Mouse (Mus musculus) limb, embryonic 13.5 days (tissue): ENCODE data around the gene Ccdc157. TPM values are rescaled to one million over a fixed set of nuclear protein-coding genes. Genes with fewer than 3 reads are reported as not detected.
A peak's percentile ranks its signal among the peaks of the same experiment; 100 is the strongest.

Experiments used
- ATAC-seq: fragments of 200-750 bp; cut with Nextera tagmentation; 2 replicates; pipeline ENCODE4 v1.8.0; 2017; ENCODE audit warnings: low read depth, moderate number of reproducible peaks, moderate TSS enrichment; ENCODE audit not compliant: low FRiP score
- H3K27ac ChIP-seq: fragments of 300-500 bp; sonication (generic); 2 replicates; pipeline ENCODE4 v1.5.1; 2015; ENCODE audit warnings: inconsistent platforms, mild to moderate bottlenecking, moderate library complexity
- H3K27me3 ChIP-seq: fragments of 300-500 bp; sonication (generic); 2 replicates; pipeline ENCODE4 v1.6.1; 2015; ENCODE audit warnings: mild to moderate bottlenecking, inconsistent platforms
- H3K36me3 ChIP-seq: fragments of 300-500 bp; sonication (generic); 2 replicates; pipeline ENCODE4 v1.6.1; 2015; ENCODE audit warnings: inconsistent platforms, mild to moderate bottlenecking, moderate library complexity
- H3K4me1 ChIP-seq: fragments of 300-500 bp; sonication (generic); 2 replicates; pipeline ENCODE4 v1.6.1; 2015; ENCODE audit warnings: inconsistent platforms
- H3K4me2 ChIP-seq: fragments of 300-500 bp; sonication (generic); replicated peaks from 2 replicates; pipeline ENCODE4 v1.6.1; 2015; ENCODE audit warnings: inconsistent platforms, mild to moderate bottlenecking, moderate library complexity
- H3K4me3 ChIP-seq: fragments of 300-500 bp; sonication (generic); 2 replicates; pipeline ENCODE4 v1.5.1; 2015; ENCODE audit warnings: moderate library complexity, mild to moderate bottlenecking, inconsistent platforms
- H3K9ac ChIP-seq: fragments of 300-500 bp; sonication (generic); 2 replicates; pipeline ENCODE4 v1.6.1; 2015; ENCODE audit warnings: mild to moderate bottlenecking, inconsistent platforms
- H3K9me3 ChIP-seq: fragments of 300-500 bp; sonication (generic); 2 replicates; pipeline ENCODE4 v1.6.1; 2016; ENCODE audit warnings: inconsistent platforms
- WGBS: fragments of 180-500 bp; shearing (Covaris S2); methylation state at CpG from one replicate; pipeline ENCODE4 v1.1.7; 2015; 5-methylcytosine and 5-hydroxymethylcytosine counted together
- polyA plus RNA-seq: library from polyadenylated mRNA; unstranded; fragments of >200 nt; fragmentation: Nextera tagmentation; extraction: Ambion mirVana; gene quantifications from 2 replicates; pipeline ENCODE4 v1.2.1, GENCODE M21; 2015

The Ccdc157 gene
- 9.5 and 10.3 TPM in 2 replicates for polyA plus RNA-seq

DNA sequence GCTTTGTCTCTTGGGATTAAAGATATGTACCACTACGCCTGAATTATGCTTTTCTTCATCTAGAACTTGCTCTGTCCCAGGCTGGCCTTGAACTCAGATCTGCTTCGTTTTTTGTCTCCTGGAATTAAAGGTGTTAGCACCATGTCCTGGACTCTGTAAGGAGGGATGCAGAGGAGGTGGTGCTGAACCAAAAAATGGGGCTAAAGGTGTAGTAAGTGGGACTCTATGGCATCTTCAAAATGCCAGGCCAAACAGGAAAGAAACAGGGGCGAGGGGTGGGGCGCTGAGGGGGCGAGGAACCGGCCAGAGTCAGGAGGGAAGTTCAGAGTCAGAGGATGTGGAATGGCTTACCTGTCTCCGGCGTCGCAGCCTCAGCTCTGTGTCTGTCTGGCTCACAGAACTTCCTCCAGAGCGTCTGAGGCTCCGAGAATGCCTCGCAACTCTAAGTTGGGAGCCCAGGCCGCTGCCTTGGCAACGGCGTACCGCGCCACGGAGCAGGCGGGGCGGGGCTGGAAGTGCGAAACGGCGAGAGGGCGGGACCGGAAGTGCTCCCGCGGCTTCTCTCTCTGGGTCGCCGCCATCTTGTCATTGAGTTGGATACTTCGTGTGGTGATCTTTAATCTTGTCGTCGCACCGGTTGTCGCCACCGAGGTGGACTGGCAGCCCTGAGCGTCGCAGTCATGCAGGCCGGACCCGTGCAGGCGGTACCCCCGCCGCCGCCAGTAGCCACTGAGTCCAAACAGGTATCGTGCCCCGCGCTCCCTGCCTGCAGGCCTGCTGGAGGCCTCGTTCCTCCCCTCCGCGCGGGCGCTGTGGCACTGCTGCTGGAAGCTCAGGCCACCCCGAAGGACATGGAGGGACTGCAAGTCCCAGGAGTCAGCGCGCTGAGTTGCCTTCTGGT is at the start of gene Ccdc157, which contains the start of gene Sf3a1:
Ccdc157 (minus strand) TSS at position 486 of the 901 bp plus-strand sequence.
Sf3a1 (plus strand) TSS at position 543 of the 901 bp plus-strand sequence.
- peak within 1 kb of the TSS; percentile 69; the same call in 1 of the 2 replicates for H3K27ac ChIP-seq
- whole genome bisulfite sequencing, result 1% methylated on average over 54 of the region's 54 CpGs
- H3K4me1 ChIP-seq, result peaks cover 46% of the 10 kb centered on the region
- no peaks in the 10 kb centered on the region for H3K9me3 ChIP-seq
- ATAC-seq, result peak; percentile 97
- no peaks in the 10 kb centered on the region for H3K27me3 ChIP-seq
- H3K4me2 ChIP-seq, result peak within 1 kb of the TSS; percentile 87
- peaks cover 40% of the 10 kb centered on the region for H3K36me3 ChIP-seq
- H3K9ac ChIP-seq, result peak within 1 kb of the TSS; percentile 81
- H3K4me3 ChIP-seq, result peak within 1 kb of the TSS; percentile 75

DNA sequence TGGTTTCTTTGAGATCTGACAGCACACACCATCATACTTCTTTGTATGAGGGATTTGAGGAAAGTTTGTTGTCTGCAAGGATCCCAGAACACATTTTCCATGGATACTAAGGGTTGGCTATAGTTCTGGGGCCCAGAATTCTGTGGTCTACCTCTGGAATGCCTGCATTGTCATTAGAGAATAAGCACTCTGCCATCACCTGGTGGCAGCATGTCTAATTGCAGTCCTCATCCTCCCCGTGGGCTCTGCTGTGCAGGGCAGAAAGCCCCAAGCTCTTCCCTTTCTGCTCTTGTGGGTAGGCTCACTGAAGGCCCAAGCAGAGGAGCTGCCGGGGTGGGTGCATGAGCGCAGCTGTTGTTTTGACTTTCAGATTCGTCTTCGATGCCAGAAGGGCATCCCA is 49.5 kb upstream of the Ccdc157 start:
- no peak overlapping the region for H3K9ac ChIP-seq
- H3K27me3 ChIP-seq, result no peaks in the 10 kb centered on the region
- H3K4me1 ChIP-seq, result no peaks in the 10 kb centered on the region
- 79% methylated on average over 5 of the region's 5 CpGs for WGBS
- no peak for ATAC-seq
- H3K4me2 ChIP-seq, result no peak overlapping the region
- H3K27ac ChIP-seq, result no peak overlapping the region
- no peaks in the 10 kb centered on the region for H3K9me3 ChIP-seq
- H3K4me3 ChIP-seq, result no peak overlapping the region
- peaks cover 86% of the 10 kb centered on the region for H3K36me3 ChIP-seq

DNA sequence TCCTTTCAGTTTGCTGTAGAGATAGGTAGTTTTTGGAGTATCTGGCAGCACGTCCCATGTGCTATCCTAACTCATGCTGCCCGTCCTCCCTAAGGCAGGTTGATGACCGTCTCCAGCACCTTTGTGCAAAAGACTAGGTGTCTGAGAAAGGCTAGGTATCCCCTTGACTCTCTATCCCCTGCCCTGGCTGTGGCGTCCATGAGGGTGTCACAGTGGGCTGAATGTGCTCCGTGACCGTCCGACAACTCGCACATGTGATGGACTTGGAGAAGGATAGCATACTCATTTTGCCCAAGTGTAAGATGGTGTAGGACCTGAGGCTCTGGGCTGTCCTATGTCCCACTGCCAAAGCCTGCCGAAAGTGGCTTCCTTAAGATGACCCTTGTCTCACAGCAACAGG is 47.6 kb upstream of the Ccdc157 start:
- H3K27me3 ChIP-seq, result no peaks in the 10 kb centered on the region
- 93% methylated on average over 9 of the region's 9 CpGs for WGBS
- H3K36me3 ChIP-seq, result peaks cover 67% of the 10 kb centered on the region
- H3K4me3 ChIP-seq, result no peak overlapping the region
- H3K4me1 ChIP-seq, result 0 out of 2 replicates have a peak, but pooled peaks cover 4% of the 10 kb centered on the region
- H3K27ac ChIP-seq, result no peak overlapping the region
- no peak for ATAC-seq
- H3K9ac ChIP-seq, result no peak overlapping the region
- no peak overlapping the region for H3K4me2 ChIP-seq
- no peaks in the 10 kb centered on the region for H3K9me3 ChIP-seq

DNA sequence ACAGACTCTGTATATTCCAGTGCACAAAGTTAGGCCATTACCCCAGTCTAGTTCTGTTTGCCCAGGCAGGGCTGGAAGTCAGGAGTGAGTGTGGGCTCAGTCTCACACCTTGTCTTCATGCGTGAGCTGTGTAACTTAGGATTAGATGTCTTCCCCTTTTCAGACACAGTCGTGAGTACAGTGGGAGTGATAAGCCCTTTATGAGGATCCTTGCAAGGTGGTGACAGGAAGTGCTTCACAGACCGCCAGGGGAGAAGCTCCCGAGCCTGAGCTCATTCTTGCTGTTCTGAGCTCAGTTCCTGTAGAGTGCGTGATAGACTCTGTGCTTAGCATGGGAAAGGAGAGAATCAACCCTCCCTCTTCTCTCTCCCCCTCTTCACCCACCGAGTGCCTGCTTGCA is 46.5 kb upstream of the Ccdc157 start:
- H3K36me3 ChIP-seq, result peaks cover 56% of the 10 kb centered on the region

DNA sequence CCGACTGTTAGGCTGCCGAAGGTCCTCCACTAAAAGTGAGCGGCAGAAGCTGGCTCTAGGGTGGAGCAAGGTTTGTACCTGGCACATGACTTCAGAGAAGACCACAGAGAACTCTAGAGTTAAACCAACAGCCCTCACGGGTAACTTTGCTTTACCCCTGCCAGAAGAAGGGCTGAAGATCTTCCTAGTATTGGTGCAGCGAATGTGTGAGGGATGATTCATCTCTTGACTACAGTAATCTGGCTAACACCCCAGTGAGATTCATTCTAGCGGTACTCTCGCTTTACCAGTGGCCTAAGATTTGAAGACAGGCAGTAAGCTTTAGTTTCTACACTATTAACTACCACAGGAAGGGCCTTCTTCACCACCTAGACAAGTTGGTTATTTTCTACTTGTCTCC is 45.9 kb upstream of the Ccdc157 start:
- H3K9me3 ChIP-seq, result no peaks in the 10 kb centered on the region
- WGBS, result 94% methylated on average over 7 of the region's 7 CpGs
- ATAC-seq, result no peak
- H3K4me2 ChIP-seq, result no peak overlapping the region
- H3K4me1 ChIP-seq, result peaks cover 6% of the 10 kb centered on the region; the same call in 1 of the 2 replicates
- peaks cover 52% of the 10 kb centered on the region for H3K36me3 ChIP-seq
- no peak overlapping the region for H3K9ac ChIP-seq
- no peak overlapping the region for H3K4me3 ChIP-seq
- no peaks in the 10 kb centered on the region for H3K27me3 ChIP-seq
- no peak overlapping the region for H3K27ac ChIP-seq

More for the DNA sequence above, 46.5 kb upstream of the Ccdc157 start:
- no peak for ATAC-seq
- H3K27me3 ChIP-seq, result no peaks in the 10 kb centered on the region
- no peak overlapping the region for H3K9ac ChIP-seq
- H3K9me3 ChIP-seq, result no peaks in the 10 kb centered on the region
- H3K4me2 ChIP-seq, result no peak overlapping the region
- no peak overlapping the region for H3K27ac ChIP-seq
- 63% methylated on average over 6 of the region's 6 CpGs for WGBS
- peaks cover 6% of the 10 kb centered on the region; the same call in 1 of the 2 replicates for H3K4me1 ChIP-seq
- no peak overlapping the region for H3K4me3 ChIP-seq

DNA sequence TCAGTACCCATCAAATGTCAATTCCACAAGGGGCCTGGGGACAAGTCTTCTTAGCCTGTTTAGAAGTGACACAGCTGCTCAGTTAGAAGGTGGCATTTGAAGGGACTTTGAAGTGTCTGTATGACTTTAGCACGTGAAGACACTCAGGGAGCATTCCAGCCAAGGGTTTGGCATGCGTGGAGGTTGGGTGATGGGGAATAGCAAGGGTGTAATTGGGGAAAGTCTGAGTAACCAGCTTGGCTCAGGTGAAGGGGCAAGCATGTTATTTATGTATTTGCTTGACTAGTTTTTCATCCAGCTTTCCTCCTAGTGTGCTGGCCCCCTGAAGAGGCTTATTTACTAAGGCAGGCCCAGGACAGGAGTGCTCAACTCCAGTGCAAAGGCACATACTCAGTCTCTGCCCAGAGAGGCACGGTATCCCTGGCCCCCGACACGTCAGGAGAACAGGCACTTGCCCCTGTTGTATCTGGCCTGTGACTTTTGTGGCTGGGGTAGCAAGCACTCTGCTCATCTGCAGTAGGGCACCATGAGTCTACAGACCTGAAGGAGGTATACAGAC is 45.1 kb upstream of the Ccdc157 start:
- ATAC-seq, result no peak

DNA sequence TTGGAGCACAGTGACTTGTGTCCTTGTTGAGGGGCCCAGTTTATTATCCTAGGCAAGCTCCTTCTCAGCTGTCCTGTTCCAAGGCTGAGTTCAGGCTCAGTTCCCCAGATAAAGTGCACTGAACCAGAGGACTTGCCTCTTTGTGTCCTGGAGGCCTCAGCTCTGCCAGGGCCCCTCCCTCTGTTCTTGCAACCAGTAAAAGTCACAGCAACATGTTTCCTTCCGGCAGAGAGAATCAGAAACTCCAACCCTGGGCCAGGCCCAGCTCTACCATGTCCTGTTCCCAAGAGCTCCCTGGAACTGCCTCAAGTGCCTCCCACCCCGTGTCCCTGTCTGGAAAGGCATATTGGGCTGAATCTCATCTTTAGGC is 43.6 kb upstream of the Ccdc157 start:
- no peak overlapping the region for H3K27ac ChIP-seq
- 57% methylated on average over 2 of the region's 2 CpGs for WGBS

More for the DNA sequence above, 45.1 kb upstream of the Ccdc157 start:
- Histone ChIP-seq H3K9ac (no peak overlapping the region), H3K4me3 (no peak overlapping the region), H3K27ac (no peak overlapping the region), H3K4me1 (peaks cover 6% of the 10 kb centered on the region; the same call in 1 of the 2 replicates), H3K36me3 (peaks cover 46% of the 10 kb centered on the region), H3K9me3 (no peaks in the 10 kb centered on the region), H3K4me2 (no peak overlapping the region), H3K27me3 (no peaks in the 10 kb centered on the region)
- 79% methylated on average over 5 of the region's 5 CpGs for WGBS

DNA sequence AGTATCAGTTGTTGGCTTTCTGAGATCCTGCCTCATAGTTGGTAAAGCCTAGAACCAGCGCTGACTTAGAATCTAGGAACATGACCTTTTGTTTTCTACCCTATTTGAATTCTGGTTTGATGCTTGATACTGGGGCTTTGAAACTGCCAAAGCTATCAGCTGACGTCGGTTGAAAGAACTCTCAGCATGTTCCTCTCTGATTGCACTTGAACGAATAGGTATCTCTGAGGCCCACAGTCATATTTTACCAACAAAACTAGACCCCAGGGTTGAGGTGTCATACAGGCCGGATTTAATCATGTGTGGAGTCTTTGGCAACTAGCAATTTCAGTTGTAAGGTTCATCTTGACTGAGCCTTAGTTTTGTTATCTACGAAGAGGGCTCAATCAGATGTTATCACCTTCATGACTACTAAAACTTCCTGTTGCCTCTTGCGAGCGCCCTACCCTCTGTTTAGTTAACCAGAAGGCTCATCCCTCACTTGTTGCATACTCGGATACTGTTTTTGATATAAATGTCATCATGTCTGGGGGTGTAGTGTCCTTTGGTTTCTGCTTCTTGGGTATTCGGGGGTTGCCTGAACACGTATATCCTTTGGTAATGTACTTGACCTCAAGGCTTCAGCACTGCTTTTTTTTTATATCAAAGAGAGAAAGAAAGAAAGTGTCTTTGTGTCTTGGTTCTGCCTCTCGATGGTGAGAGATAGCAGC is 43.1 kb upstream of the Ccdc157 start:
- Histone ChIP-seq H3K9ac (no peak overlapping the region), H3K27ac (no peak overlapping the region), H3K4me1 (peaks cover 11% of the 10 kb centered on the region; the same call in 1 of the 2 replicates), H3K4me3 (no peak overlapping the region), H3K4me2 (no peak overlapping the region), H3K9me3 (no peaks in the 10 kb centered on the region), H3K27me3 (no peaks in the 10 kb centered on the region), H3K36me3 (peaks cover 28% of the 10 kb centered on the region)
- WGBS, result 83% methylated on average over 12 of the region's 12 CpGs
- no peak for ATAC-seq

More for the DNA sequence above, 43.6 kb upstream of the Ccdc157 start:
- Histone ChIP-seq H3K36me3 (peaks cover 33% of the 10 kb centered on the region), H3K9me3 (no peaks in the 10 kb centered on the region), H3K4me2 (no peak overlapping the region), H3K4me3 (no peak overlapping the region), H3K9ac (no peak overlapping the region), H3K4me1 (peaks cover 11% of the 10 kb centered on the region; the same call in 1 of the 2 replicates), H3K27me3 (no peaks in the 10 kb centered on the region)
- ATAC-seq, result no peak

DNA sequence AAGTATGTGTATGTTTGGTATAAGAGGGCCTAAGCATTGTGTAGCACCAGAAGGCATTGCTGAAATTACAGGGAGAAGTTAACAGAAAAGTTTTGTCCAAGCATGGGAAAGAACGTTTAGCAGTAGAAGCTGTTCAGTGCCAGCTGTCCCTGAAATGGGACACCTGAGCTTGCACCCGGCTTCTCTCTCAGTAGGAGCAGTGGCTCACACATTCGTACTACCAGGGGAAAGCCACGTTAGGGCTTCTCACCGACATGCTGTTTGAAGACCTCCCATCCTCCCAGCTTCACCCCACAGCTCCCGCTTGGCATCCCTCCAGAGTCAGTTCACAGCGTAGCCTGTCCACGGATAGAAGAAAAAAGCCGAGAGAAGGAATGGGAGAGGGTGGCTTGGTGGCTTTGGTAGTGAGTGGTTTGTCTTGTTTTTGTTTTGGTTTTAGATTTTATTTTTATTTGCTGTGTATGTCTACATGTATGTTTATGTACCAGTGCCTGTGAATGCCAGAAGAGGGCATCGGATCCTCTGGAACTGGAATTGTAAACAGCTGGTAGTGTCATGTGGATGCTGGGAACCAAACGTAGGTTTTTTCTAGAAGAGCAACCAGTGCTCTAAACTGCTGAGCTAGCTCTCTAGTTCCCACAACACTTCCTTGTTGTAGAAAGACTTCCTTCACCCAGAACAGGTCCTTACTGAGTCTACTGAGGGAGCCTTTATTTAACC is 42.0 kb upstream of the Ccdc157 start:
- 71% methylated on average over 11 of the region's 11 CpGs for WGBS
- no peak for ATAC-seq
- Histone ChIP-seq H3K27ac (no peak overlapping the region), H3K9ac (no peak overlapping the region), H3K27me3 (no peaks in the 10 kb centered on the region), H3K9me3 (no peaks in the 10 kb centered on the region), H3K4me2 (no peak overlapping the region), H3K36me3 (peaks cover 17% of the 10 kb centered on the region), H3K4me3 (no peak overlapping the region), H3K4me1 (peaks cover 11% of the 10 kb centered on the region; the same call in 1 of the 2 replicates)

DNA sequence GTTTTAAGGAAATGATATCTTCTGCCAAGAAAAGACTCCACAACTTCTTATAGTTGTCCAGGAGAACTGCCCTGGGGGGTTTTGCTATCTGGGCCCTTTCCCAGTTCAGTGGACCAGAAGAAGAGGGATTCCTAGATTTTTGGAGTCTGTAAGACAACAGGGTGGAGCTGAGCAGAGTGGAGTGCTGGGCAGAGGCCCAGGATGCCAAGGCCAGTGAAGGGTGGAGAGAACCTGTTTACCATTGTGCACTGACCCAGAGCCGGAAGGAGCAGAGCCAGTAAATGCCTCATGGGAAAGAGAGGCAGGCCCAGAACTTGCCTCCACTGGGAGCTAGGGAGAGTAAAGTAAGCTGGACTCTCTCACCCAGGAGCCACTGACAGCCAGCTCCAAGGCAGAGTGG is 37.6 kb upstream of the Ccdc157 start:
- Histone ChIP-seq H3K9me3 (no peaks in the 10 kb centered on the region), H3K4me3 (no peak overlapping the region), H3K27ac (no peak overlapping the region), H3K36me3 (no peaks in the 10 kb centered on the region; the same call in 1 of the 2 replicates), H3K9ac (no peak overlapping the region), H3K27me3 (no peaks in the 10 kb centered on the region), H3K4me1 (peaks cover 26% of the 10 kb centered on the region), H3K4me2 (no peak overlapping the region)
- 74% methylated on average over 1 of the region's 1 CpGs for WGBS
- ATAC-seq, result no peak

DNA sequence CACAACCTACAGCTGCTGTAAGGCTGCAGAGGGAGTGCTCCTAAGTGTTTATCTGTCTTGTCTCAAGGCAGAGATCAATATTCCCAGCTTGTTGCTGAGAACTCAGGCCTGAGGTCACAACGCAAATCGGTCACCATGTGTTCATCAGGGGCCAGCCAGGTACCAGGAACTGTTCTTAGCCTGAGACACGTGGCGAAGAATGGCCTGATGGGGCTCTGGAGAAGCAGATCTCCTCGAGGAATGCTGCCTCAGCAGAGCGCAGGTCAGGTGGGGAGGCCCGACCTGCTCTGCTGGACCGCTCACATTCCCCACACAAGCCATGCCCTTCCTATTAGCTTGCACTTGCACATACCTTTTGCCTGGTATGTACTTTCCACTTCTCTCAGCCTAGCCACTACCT is 36.5 kb upstream of the Ccdc157 start:
- Histone ChIP-seq H3K4me2 (no peak overlapping the region), H3K9me3 (no peaks in the 10 kb centered on the region), H3K27me3 (no peaks in the 10 kb centered on the region), H3K27ac (no peak overlapping the region), H3K9ac (no peak overlapping the region), H3K4me1 (peaks cover 34% of the 10 kb centered on the region), H3K4me3 (no peak overlapping the region), H3K36me3 (no peaks in the 10 kb centered on the region; the same call in 1 of the 2 replicates)
- 60% methylated on average over 8 of the region's 8 CpGs for WGBS
- ATAC-seq, result no peak
